In genomic region chr15:36884074-36884473, GRCm38 (mm10) we compare ENCODE assay signal across 11 mouse cellular contexts.
"Had no signal": no experiment of that assay in that cellular context is flagged by ENCODE, and none has a peak within 500 bp of the region (broad histone marks: within the 10 kb centered on the region; RNA-seq: fewer than 3 reads in every experiment).

No protein-coding gene starts in this region.

- H3K9me3 ChIP-seq: midbrain, embryonic 10.5 days; neural tube, embryonic 12.5 days had no signal

- H3K27me3 ChIP-seq: midbrain, embryonic 12.5 days; neural tube, embryonic 12.5 days had no signal

- H3K9ac ChIP-seq: liver, embryonic 14.5 days; lung, embryonic 14.5 days; midbrain, embryonic 12.5 days; neural tube, embryonic 12.5 days had no signal

- DNase-seq: midbrain, embryonic 14.5 days; spleen, adult 18-20 months; thymus, adult 18-20 months; thymus, postnatal 14 days; thymus, postnatal 36 days had no signal

- H3K4me1 ChIP-seq: neural tube, embryonic 12.5 days had no signal

- ATAC-seq: midbrain, embryonic 16.5 days had no signal

- H3K36me3 ChIP-seq: midbrain, embryonic 10.5 days; midbrain, embryonic 12.5 days; neural tube, embryonic 12.5 days had no signal

- H3K27ac ChIP-seq: liver, embryonic 14.5 days; midbrain, embryonic 10.5 days; midbrain, embryonic 12.5 days; neural tube, embryonic 12.5 days had no signal

- H3K4me2 ChIP-seq: lung, embryonic 14.5 days; midbrain, embryonic 12.5 days; neural tube, embryonic 12.5 days had no signal

- H3K4me3 ChIP-seq: midbrain, embryonic 10.5 days; midbrain, embryonic 12.5 days; neural tube, embryonic 12.5 days had no signal
